Mouse (Mus musculus) 3T3-L1 (cell line): ENCODE measurements around the gene Atg7.

Experiments used
- DNase-seq: peaks from one replicate; pipeline ENCODE4 v3.0.0-alpha.2; 2015; ENCODE audit warnings: low read depth, low spot score

Gene Atg7

DNA sequence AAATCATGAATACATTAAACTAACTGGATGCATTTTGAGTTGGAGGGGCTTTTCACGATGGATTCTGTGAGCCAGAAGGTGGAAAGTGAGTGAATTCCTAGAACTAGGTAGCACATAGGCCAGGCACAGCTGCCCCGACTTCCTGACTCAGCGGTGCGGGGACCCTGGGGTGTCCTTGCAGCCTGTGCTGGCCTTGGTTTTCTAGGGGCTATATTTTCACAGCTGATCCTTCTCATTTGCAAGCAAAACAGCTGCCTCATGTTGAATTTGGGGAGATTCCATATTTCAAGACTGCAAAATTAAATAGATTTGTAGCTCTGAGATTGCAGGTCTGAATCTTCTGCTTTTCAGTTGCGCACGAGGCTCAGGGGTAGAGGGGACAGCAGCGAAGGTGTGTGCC lies 139.6 kb downstream of the Atg7 start:
- no peak for DNase-seq

DNA sequence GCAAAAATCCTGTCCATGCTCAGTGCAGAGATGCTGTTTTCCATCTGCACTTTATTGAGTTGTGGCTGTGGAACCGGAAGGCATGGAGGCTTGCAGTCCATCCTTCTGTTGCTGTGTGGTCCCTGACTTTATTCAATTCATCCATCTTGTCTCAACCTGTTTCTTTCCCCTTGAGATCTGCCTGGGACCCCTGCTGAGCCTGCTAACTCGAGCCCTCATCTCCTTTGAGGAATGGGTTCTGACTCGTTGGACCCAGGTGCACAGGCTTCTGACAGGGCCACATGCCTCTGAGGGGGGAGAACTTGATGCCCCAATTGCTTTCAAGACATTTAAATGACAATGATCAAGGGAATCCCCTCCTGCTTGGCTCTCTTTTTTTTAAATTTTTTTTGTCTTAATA lies 143.6 kb downstream of the Atg7 start:
- no peak for DNase-seq

DNA sequence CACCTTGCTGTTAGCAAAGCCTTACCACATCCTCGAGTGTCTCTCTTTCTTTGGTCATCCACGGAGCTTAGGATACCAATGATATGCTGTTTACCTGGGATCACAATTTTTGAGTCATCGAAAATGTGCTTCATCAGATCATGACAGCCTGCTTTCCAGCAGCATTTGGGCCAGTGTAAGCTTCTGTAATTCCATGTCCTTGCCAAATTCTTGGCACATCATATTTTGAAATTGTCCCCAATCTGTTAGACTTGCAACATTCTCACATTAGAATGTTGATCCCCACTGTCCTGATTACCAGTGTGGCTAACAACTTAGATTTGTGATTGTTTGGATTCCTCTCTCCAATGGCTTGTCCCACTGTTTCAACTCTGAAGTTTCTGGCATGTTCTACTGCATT lies 144.7 kb downstream of the Atg7 start:
- no peak for DNase-seq

DNA sequence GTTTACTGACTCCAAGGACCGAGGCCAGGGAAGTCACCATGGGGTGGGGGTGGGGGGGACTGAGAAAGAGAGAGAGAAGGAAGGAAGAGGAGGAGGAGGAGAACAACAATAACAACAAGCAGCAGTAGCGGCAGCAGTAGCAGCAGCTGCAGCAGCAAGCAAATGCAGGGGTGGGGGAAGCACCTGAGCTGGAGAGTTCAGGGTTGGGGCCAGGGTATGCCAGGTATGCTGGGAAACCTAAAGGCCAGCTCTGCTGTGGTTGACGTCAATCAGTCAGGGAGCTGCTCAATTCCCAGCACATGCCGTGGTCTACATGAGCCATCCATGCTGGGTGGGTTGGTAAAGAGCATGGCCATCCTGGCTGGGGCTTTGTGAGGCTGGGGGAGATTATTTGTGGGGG lies 145.8 kb downstream of the Atg7 start:
- no peak for DNase-seq

DNA sequence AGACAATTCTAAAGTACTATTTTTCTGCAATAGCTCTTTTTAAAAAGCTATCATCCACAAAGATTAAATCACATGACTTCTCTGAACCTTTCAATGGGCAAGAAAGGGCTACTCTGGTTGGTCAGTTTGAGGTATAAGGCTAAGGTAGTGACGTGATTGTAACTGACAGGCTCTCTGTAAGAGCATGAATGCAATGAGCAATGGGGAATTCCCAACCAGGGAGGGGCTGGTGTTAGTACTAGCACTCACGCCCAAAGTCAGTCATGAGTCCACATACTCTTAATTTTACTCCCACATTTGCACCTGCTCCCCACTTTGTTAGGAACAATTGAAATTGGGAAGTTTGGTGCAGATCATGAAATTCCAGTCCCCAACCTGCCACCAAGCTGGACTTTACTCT lies 147.2 kb downstream of the Atg7 start:
- peak; percentile 52 for DNase-seq

DNA sequence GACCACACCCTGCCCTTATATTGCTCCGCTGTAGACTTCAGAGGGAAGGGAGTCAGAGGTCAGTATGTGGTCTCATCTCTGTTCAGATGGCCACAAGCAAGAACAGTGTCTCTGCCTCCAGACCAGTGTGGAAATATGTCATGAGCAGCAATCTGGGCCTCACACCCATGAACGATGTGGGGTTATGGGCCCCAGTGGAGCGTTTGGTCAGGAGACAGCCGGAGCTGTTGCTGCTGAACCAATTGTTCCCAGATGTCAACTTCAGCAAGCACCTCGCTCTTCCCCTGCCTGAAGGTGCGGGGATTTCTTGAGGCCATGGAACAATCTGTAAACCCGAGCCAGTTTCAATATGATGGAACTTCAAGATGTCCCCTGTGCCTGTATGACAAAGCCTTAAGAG lies 148.0 kb downstream of the Atg7 start:
- DNase-seq = no peak

DNA sequence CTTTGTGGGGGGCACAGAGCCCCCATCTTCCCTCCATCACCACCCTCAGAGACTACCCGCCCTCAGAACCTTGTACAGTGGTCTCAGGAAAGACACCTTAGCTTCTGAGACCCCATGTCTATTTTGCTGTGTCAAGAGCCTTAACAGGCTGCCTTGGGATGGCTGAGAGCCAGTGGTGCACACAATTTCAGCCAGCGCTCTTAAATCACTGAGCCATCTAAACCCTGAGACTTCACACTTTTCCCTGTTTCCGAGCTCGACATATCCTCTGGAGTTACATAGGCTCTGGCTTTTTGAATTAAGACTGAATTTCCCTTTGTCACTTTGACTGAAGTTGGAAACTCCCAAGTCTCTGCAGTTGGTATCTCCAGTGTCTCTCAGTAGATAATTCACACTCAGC lies 148.9 kb downstream of the Atg7 start:
- no peak for DNase-seq

DNA sequence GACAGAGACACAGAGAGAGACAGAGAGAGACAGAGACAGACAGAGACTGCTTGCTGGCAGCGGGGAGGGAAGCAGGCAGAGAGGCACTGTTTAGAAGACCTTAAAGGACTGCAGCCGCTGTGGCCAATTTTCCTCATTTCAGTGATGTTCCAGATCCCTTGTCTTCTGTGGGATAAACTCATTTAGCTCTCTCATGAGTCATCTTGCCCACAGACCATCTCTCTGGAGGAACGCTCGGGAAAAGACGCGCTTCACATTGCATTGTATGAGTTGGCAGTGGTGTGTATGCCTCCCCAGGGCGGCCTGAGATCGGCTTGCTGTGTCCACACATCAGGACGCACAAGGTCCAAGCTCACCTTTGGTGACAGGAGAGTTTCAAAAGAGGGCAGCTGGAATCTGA lies 151.8 kb downstream of the Atg7 start:
- peak; percentile 69 for DNase-seq

DNA sequence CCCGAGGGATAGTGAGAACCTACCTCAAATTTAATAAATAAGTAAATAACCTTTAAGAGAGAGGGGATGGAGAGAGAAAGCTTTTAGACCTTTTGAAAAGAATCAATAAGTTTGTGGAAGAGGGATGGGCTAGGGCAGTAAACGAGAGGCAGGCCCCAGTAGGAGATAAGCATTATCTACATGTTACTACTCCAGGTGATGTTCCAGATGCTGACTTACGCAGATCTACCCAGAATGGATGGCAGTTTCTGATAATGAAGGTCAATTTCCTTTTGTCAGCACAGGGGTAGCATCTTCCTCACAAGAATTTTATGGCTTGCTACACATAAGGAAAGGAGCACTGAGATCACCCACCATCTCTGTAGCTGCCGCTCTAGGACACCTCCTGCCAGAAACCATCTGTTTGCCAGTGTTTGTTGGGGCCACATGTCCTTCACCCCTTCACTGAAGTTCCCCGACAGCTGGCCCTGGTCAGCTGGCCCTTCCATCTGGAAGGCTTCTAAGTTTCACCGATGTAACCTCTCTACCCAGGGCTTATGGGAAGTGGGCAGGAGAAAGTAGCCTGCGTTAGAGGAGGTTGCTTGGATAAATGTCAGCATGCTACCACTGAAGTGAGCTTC lies 152.9 kb downstream of the Atg7 start:
- no peak for DNase-seq

DNA sequence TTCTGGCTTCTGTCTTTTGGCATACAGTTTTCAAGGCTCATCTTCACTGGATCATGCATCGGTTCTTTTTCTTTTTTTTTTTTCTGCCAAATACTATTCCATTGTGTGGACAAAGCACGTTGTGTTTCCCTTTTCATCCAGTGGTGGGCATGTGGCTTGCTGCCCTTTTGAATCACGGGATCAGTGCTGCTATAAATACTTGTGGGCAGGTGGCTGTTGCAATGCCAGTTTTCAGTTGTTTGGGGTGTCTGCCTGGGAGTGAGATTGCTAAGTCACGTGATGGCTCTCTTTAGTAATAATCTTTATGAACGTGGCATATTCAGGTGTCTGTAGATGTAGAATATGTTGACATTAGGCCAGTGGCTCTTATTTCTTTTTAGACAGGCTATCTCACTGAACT lies 155.0 kb downstream of the Atg7 start:
- no peak for DNase-seq

DNA sequence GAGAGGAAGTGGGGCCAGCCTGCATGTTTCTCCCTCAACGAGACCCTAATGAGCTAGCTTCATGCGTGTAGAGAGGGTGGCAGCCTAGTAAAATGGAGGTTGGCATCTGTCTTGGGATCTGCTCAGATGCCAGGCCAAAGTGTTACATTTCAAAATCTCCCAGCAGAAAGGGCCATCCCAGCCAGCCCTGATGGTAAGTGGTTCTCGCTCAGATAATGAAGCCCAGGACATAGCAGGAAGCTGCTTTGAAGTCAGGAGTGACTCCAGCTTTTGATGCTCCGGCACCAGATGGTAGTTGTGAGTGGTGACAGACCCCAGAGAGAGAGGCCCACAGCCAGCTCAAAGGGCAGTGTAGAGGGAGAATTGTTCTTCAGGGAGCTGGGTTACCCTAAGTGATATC lies 155.8 kb downstream of the Atg7 start:
- no peak for DNase-seq

DNA sequence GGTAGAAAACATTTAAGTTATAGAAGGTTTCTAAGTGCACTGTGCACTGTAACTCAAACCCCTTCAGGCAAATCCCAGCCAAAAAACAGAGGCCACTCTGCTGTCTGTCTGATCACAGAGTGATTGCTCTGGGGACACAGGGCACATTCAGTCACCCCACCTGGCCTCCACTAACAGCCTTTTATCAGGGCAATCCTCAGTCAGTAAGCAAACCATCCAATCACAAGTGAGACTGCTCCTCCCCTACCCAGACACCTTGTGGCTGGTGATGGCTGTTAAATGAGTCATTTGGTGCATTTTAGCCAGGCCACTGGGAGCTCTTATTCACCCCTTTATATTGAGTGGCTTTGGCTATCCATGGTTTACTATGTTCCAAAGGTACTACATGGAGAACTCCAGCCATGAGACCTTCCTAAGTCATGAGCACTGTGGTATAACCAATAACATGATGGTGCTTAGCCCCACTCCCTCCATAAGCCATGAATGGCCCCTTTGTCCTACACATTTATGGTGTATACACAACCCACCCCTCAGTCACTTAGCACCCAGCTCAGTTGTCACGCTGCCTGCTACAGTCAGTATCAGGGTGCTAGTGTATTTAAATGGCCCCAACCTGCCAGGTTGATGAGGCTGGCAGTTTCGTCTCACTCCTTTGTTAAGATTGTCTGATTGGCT lies 157.5 kb downstream of the Atg7 start:
- peak; percentile 47 for DNase-seq

DNA sequence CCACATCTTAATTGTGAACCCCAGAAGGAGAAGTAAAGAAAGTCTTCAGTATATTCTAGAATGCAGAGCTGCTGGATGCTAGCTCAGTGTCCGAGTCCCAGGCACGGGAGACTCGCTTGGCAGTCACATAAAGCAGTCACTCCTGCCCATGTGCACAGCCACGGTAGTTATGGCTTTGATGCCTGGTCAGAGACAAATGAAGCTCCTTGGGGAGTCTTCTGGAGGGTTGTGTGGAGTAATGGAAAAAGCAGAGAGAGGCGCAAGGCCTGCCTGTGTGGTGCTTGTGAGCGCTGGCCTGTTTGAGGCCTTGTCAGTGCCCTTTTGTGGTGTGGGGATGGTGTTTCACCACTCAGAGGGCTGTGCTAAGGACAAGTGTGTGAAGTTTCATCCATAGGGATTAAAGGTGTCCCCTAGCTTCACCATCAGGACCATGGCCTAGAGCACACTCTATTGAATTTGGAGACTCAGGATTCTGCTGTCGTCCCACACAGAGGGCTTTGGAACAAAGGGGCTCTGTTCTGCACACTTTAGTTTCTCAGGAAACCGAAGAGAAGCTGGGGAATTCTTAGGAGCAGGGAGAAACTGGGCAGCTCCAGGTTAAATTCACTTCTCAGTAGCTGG lies 161.1 kb downstream of the Atg7 start:
- no peak for DNase-seq

DNA sequence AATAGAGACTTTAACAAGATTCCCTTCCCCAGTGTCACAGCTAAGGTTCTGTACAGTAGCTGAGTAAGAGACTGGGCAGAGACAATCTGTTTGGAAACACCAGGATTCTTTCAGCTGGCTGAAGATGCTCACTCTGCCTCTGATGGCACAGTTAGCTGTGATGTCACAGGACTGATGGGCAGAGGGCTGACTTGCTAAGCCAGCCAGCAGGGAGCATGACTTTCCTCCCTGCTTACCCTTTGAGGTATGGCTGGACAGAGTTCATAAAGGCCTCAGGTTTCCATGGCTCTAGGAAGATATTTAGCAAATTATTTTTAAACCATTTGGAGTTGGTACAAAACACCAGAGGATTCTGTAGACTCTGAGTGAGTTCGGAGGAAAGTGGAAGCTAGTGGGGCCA lies 162.0 kb downstream of the Atg7 start:
- peak; percentile 42 for DNase-seq

DNA sequence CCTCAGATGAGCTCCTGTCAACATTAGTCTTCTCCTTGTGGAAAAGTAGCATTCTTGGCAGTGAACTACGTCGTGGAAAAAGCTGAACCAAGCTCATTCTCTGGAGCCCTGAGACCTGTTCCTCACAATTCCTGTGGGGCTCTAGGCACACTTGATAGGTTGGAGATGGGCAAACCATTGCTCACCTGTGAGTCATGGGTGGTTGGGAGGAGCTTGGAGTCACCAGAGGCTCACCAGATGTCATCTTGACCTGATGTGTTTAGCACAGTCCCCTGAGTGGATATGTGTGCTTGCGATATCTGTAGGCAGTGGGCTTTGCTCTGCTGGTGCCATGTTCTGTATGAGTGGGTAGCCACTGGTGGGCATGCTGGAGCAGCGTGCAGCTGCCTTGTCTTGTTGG lies 163.0 kb downstream of the Atg7 start:
- peak; percentile 84 for DNase-seq

DNA sequence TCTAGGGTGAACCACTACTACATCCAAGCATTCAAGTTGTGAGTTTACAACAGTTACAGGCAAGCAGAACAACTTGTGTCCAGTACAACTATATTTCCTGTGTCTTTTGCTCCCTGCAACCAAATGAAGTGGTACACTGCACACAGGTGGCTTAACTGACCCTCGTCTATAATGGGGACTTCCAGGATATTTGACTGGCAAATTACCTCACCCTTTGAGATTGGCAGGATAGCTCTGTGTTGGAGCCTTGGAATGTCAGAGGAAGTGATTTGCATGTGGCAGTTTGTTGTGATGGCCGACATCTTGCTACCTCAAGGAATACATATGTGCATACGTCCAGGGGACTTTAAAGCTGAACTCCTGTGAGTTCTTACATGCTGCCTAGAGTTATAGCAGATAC lies 164.6 kb downstream of the Atg7 start:
- DNase-seq = no peak

DNA sequence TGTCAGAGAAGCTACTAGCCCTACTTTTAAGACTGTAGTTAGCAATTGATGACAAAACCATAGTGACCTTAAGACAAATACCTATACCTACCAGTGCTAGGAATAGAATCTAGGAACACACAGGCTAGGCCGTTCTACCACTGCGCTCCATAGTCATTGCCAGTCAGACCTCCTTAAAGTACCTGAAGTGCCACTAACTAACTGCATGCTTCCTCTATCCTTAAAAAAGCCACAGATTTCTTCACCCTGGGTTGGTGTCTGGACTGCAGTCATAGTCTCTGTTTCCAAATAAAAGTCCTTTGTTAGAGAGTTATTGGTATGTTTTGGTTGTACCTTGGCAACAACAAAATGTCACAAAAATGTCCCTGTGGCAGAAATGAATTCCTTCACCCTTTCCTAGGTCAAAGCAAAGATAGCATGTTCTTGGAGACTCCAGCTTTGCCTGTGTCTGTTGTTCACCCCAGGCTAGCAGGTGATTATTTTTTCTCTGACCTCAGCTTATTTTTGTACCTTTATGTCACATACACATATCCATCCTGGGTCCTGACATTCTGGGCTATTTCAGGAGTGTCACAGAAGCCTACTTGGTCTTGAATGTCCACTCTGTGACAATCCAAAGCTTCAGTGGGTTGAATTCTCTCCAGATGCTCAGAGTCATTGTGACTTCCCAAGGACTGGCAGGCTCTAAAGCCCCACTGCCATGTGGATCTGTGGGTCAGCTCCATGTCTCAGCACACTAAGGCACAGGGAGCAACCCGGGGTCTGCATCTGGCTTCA lies 165.9 kb downstream of the Atg7 start:
- no peak for DNase-seq

DNA sequence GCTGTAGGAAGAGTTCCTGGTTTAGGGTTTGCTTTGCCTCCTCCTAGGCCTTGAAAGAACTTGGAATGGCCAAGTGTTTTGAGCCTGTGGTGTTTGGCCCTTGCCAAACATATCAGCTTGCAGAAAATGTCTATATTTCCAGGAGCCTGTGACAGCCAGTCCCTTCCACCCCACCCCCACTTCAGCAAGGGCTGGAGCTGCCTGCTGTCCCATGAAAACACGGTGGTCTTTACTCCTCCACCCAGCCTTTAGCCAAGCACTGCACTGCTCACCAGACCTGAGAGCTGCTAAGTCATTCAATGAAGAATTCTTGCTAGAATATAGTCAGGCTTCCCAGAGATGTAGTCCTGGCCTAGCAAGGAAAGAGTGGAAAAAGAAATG lies 166.5 kb downstream of the Atg7 start:
- no peak for DNase-seq

DNA sequence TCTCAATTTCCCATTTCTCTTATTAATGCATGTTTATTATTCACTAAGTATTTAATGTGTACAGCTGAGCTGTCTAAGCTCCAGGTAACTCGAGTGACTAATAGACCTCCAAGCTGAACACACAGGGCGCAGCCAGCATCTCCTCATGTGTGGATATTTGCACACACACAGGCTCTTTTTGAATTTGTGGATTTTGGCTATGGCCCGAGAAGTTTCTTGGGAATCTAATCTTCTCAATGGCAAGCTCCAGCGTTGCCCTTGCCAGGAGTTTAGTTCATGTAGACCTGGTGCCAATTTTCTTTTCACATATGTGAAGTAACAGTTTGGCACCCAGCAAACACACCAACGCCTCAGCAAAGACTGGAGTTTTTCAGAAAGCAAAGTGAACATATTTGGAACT lies 169.4 kb downstream of the Atg7 start:
- no peak for DNase-seq

DNA sequence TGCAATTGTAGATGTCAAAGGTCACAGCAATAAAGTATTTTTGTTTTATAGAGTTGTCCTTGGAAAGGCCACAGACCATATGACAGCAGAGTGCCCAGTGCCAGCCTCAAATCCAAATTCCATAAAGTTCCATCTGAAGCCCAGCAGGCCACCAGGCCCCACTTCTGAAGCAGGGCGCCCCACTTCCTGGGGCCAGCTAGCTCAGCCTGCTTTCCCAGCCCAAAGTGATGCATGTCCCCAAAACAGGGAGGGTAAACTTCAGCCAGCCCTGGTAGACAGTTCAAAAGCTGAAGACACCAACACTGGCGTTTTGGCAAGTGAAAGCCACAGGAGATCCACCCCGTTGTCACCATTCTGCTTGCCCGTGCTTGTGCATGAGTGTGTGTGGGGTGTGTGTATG lies 169.9 kb downstream of the Atg7 start:
- DNase-seq = no peak

DNA sequence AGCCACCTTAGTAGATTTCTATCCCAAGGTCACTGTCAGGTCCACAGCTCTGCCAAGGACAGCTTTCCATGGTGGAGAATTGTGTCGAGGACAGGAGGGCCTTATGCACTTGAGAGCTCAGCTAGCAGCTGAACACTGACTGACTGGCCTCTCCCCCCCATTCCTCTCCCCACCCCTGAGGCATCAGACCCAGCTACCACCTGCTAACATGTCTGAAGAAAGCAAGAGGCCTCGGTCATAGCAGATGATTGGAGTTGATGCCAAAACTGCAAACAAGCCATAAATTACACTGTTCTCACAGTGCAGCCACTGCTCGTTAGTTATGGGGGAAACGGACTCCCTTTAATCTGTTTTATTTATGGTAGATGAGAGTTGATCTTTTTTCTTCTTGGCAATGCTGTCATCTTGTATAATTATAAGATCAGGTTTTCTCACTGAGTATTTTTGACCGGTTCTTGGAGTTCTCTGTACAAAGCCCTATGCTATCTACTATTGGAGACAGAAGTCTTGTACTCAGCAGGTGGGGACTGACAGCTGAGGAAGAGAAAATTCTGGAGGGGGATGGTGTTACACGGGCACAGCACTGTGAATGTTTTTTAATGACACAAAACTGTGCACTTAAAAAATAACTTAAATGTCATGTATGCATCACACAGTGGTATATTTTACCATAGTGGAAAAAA lies 171.4 kb downstream of the Atg7 start:
- no peak for DNase-seq
